Comparison of ENCODE assay signal across 8 mouse cellular contexts in genomic region chr10:94944691-94945205, GRCm38 (mm10). TPM values are rescaled to one million over a fixed set of nuclear protein-coding genes. Genes with fewer than 3 reads are reported as not detected.
DNase-seq lines count a peak whose midpoint lies in the region; ATAC-seq and TF ChIP-seq lines count a peak whose summit lies in the region.

Gene Plxnc1 (minus strand): TSS chr10:94944835.

- H3K4me3 ChIP-seq in limb, embryonic 12.5 days (replicated peaks), result peak within 1 kb of the TSS; percentile 74
- peak within 1 kb of the TSS; percentile 77 for H3K4me3 ChIP-seq in midbrain, embryonic 11.5 days (ENCODE audit: low read depth, low read length)
- H3K4me3 ChIP-seq in small intestine, adult 2 months (ENCODE audit: low read depth, low read length), result peak within 1 kb of the TSS; percentile 66

- H3K4me2 ChIP-seq in limb, embryonic 12.5 days, result peak within 1 kb of the TSS; percentile 98
- peak within 1 kb of the TSS; percentile 86 for H3K4me2 ChIP-seq in midbrain, embryonic 11.5 days

- TF ChIP-seq CTCF in small intestine, adult 2 months (IDR thresholded peaks at IDR 0.05; ENCODE audit: extremely low read depth, insufficient read length, insufficient replicate concordance, low read depth, low read length), result no peak

- peaks cover 26% of the 10 kb centered on the region for H3K4me1 ChIP-seq in limb, embryonic 12.5 days (replicated peaks)
- peaks cover 37% of the 10 kb centered on the region for H3K4me1 ChIP-seq in midbrain, embryonic 11.5 days (ENCODE audit: control insufficient read depth, insufficient read depth, low read length)
- peaks cover 6% of the 10 kb centered on the region; the same call in 1 of the 2 replicates for H3K4me1 ChIP-seq in small intestine, adult 2 months (ENCODE audit: control insufficient read depth, insufficient read depth, insufficient read length, low read length)

- H3K36me3 ChIP-seq in limb, embryonic 12.5 days, result no peaks in the 10 kb centered on the region
- no peaks in the 10 kb centered on the region for H3K36me3 ChIP-seq in midbrain, embryonic 11.5 days (ENCODE audit: control insufficient read depth, insufficient read depth, low read length)
- no peaks in the 10 kb centered on the region for H3K36me3 ChIP-seq in small intestine, adult 2 months (ENCODE audit: control insufficient read depth, insufficient read depth, low read length)

- DNase-seq in adrenal gland, postnatal 10 days, result peak; percentile 63
- DNase-seq in adrenal gland, adult 8-10 months, result no peak
- peak; percentile 51 for DNase-seq in cerebellum, adult 8-10 months
- peak; percentile 63 to 66 for DNase-seq in frontal cortex, postnatal 36 days (ENCODE audit: low spot score in 2 of 2)
- peak; percentile 98 for DNase-seq in midbrain, embryonic 11.5 days (ENCODE audit: low spot score, missing footprints)

- peak within 1 kb of the TSS; percentile 72 for H3K9ac ChIP-seq in limb, embryonic 12.5 days (replicated peaks)
- peak within 1 kb of the TSS; percentile 91 for H3K9ac ChIP-seq in midbrain, embryonic 11.5 days (ENCODE audit: low read length)

- TF ChIP-seq POLR2A in small intestine, adult 2 months (IDR thresholded peaks at IDR 0.05; ENCODE audit: low read depth, low read length), result no peak

- peaks cover 73% of the 10 kb centered on the region for H3K27me3 ChIP-seq in limb, embryonic 12.5 days
- peaks cover 9% of the 10 kb centered on the region; the same call in 1 of the 2 replicates for H3K27me3 ChIP-seq in midbrain, embryonic 11.5 days (ENCODE audit: control insufficient read depth, insufficient read depth, low read length)
- peaks cover 41% of the 10 kb centered on the region for H3K27me3 ChIP-seq in small intestine, adult 2 months (ENCODE audit: control insufficient read depth, insufficient read depth, low read length)

- ATAC-seq in inflammation-experienced regulatory T-cells, adult 6 months, result peak; percentile 74
- no peak for ATAC-seq in limb, embryonic 12.5 days (ENCODE audit: insufficient number of reproducible peaks, insufficient read depth, low FRiP score, low TSS enrichment, low read depth)
- peak; percentile 55 for ATAC-seq in midbrain, embryonic 11.5 days (ENCODE audit: low FRiP score)

- H3K9me3 ChIP-seq in limb, embryonic 12.5 days, result no peaks in the 10 kb centered on the region
- H3K9me3 ChIP-seq in midbrain, embryonic 11.5 days (ENCODE audit: control insufficient read depth, low read length), result no peaks in the 10 kb centered on the region

- H3K27ac ChIP-seq in limb, embryonic 12.5 days, result 0 out of 2 replicates have a peak within 1 kb of the TSS, but pooled peaks have one; percentile 45
- peak within 1 kb of the TSS; percentile 84 for H3K27ac ChIP-seq in midbrain, embryonic 11.5 days (ENCODE audit: low read depth, low read length)
- H3K27ac ChIP-seq in small intestine, adult 2 months (ENCODE audit: insufficient read depth, low read depth, low read length), result no peak within 1 kb of the TSS

- WGBS in limb, embryonic 12.5 days, result under 1% methylated on average over 45 of the region's 57 CpGs
- under 1% methylated on average over 39 of the region's 57 CpGs for WGBS in midbrain, embryonic 11.5 days
- WGBS in small intestine, adult 2 months, result 1% methylated on average over 56 of the region's 57 CpGs

RNA-seq across cellular contexts. Expression of gene Plxnc1, which starts in this region (rescaled TPM):
- total RNA-seq in adrenal gland, postnatal 10 days (2021), result 1 to 10 TPM; 5.6 to 7.3 TPM
- total RNA-seq in adrenal gland, adult 8-10 months (2022), result 10 to 100 TPM in 2 of 4 experiments, 1 to 10 TPM in 2; 1.5 to 30.4 (median 13.9) TPM
- polyA plus RNA-seq in inflammation-experienced regulatory T-cells, adult 6 months (2017; shearing (Covaris generic)), result 10 to 100 TPM; 21.8 to 22.9 (median 22.5) TPM
- 1.3 TPM in 2 replicates for polyA plus RNA-seq in limb, embryonic 12.5 days (2016; fragmentation: Nextera tagmentation; extraction: Ambion mirVana)
- polyA plus RNA-seq in midbrain, embryonic 11.5 days (2014; fragmentation: Nextera tagmentation; extraction: Ambion mirVana), result 5.3 and 6.3 TPM in 2 replicates
- polyA plus RNA-seq in small intestine, adult 2 months (2012; rRNA removed), result 0.61 and 0.82 TPM in 2 replicates
